Mouse (Mus musculus) limb, embryonic 11.5 days (tissue): ENCODE data around the gene Plekha6. TPM values are rescaled to one million over a fixed set of nuclear protein-coding genes. Genes with fewer than 3 reads are reported as not detected.

Experiments used
- ATAC-seq: fragments of 200-750 bp; cut with Nextera tagmentation; 2 replicates; pipeline ENCODE4 v1.8.0; 2017; ENCODE audit warnings: low read depth; ENCODE audit not compliant: insufficient number of reproducible peaks, low FRiP score, low TSS enrichment
- DNase-seq: peaks from one replicate; pipeline ENCODE4 v3.0.0-alpha.2; 2015; ENCODE audit warnings: low spot score
- H3K27ac ChIP-seq: fragments of 300-500 bp; sonication (generic); replicated peaks from 2 replicates; pipeline ENCODE4 v1.5.1; 2014; ENCODE audit warnings: low read depth, mild to moderate bottlenecking, low read length
- H3K27me3 ChIP-seq: fragments of 300-500 bp; sonication (generic); 2 replicates; pipeline ENCODE4 v1.6.1; 2014; ENCODE audit warnings: mild to moderate bottlenecking, low read length, mixed read lengths; ENCODE audit not compliant: control insufficient read depth, insufficient read depth
- H3K36me3 ChIP-seq: fragments of 300-500 bp; sonication (generic); 2 replicates; pipeline ENCODE4 v1.6.1; 2014; ENCODE audit warnings: mild to moderate bottlenecking, low read length, moderate library complexity, mixed read lengths; ENCODE audit not compliant: control insufficient read depth, insufficient read depth
- H3K4me1 ChIP-seq: fragments of 300-500 bp; sonication (generic); 2 replicates; pipeline ENCODE4 v1.6.1; 2014; ENCODE audit warnings: low read length, mixed read lengths; ENCODE audit not compliant: control insufficient read depth, insufficient read depth
- H3K4me2 ChIP-seq: fragments of 300-500 bp; sonication (generic); 2 replicates; pipeline ENCODE4 v1.6.1; 2014; ENCODE audit warnings: low read depth, mild to moderate bottlenecking, moderate library complexity; ENCODE audit not compliant: severe bottlenecking
- H3K4me3 ChIP-seq: fragments of 300-500 bp; sonication (generic); 2 replicates; pipeline ENCODE4 v1.5.1; 2014; ENCODE audit warnings: low read depth, low read length
- H3K9ac ChIP-seq: fragments of 300-500 bp; sonication (generic); 2 replicates; pipeline ENCODE4 v1.6.1; 2014; ENCODE audit warnings: mild to moderate bottlenecking, low read length
- H3K9me3 ChIP-seq: fragments of 300-500 bp; sonication (generic); 2 replicates; pipeline ENCODE4 v1.6.1; 2016; ENCODE audit warnings: low read length; ENCODE audit not compliant: control insufficient read depth
- WGBS: fragments of 180-500 bp; shearing (Covaris S2); extraction: QIAGEN DNeasy Blood & Tissue Kit; methylation state at CpG from one replicate; pipeline ENCODE4 v1.1.7; 2014; 5-methylcytosine and 5-hydroxymethylcytosine counted together
- polyA plus RNA-seq: library from polyadenylated mRNA; unstranded; fragments of >200 nt; fragmentation: Nextera tagmentation; extraction: Ambion mirVana; gene quantifications from 2 replicates; pipeline ENCODE4 v1.2.1, GENCODE M21; 2014

Plekha6 gene
- polyA plus RNA-seq, 1 experiment from 2014 or later = 0.75 TPM

DNA sequence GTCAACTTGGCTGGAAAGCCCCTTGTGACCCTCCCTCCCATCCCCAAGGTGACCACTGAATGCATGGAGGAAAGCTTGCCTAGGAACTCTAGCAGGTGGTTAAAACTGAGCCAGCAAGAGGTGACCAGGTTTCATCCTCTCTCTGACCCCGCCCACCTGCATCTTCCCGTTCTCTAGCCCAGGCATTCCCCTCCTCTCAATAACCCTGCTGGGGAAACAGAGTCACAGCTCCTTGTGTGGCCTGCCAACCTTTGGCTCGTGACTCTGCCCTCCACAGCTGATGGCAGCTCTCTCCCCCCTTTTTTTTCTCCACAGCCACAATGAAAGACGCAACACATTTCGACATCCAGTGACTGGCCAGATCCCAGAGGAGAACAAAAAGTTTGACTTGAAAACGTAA, 94.7 kb downstream of the Plekha6 start:
- DNase-seq (no peak), ATAC-seq (no peak)
- Histone ChIP-seq H3K27me3 (no peaks in the 10 kb centered on the region), H3K4me1 (0 out of 2 replicates have a peak, but pooled peaks cover 3% of the 10 kb centered on the region), H3K9me3 (no peaks in the 10 kb centered on the region), H3K4me2 (no peak overlapping the region), H3K36me3 (no peaks in the 10 kb centered on the region), H3K9ac (no peak overlapping the region), H3K4me3 (no peak overlapping the region), H3K27ac (no peak overlapping the region)
- 78% methylated on average over 6 of the region's 6 CpGs for WGBS

- Histone ChIP-seq H3K4me2 (no peak overlapping the region), H3K9ac (no peak overlapping the region), H3K27ac (no peak overlapping the region), H3K27me3 (no peaks in the 10 kb centered on the region), H3K36me3 (no peaks in the 10 kb centered on the region), H3K9me3 (no peaks in the 10 kb centered on the region), H3K4me1 (no peaks in the 10 kb centered on the region), H3K4me3 (no peak overlapping the region)
- 93% methylated on average over 6 of the region's 6 CpGs for WGBS
- no peak for ATAC-seq
- DNase-seq = no peak
These were observed 98.6 kb downstream of the Plekha6 start for GRCm38 (mm10) chr1:133262628-133263027.

GRCm38 (mm10) chr1:133263134-133263533, 99.1 kb downstream of the Plekha6 start:
- H3K27ac ChIP-seq = no peak overlapping the region
- H3K4me3 ChIP-seq = no peak overlapping the region
- WGBS = 88% methylated on average over 7 of the region's 7 CpGs
- H3K36me3 ChIP-seq = no peaks in the 10 kb centered on the region
- no peaks in the 10 kb centered on the region for H3K9me3 ChIP-seq
- no peaks in the 10 kb centered on the region for H3K4me1 ChIP-seq
- H3K9ac ChIP-seq = no peak overlapping the region
- no peak overlapping the region for H3K4me2 ChIP-seq
- DNase-seq = no peak
- no peak for ATAC-seq
- H3K27me3 ChIP-seq = no peaks in the 10 kb centered on the region

- H3K27ac ChIP-seq = no peak overlapping the region
- no peak overlapping the region for H3K4me2 ChIP-seq
- no peaks in the 10 kb centered on the region for H3K36me3 ChIP-seq
These were observed 100.4 kb downstream of the Plekha6 start for GRCm38 (mm10) chr1:133264367-133264766.

DNA sequence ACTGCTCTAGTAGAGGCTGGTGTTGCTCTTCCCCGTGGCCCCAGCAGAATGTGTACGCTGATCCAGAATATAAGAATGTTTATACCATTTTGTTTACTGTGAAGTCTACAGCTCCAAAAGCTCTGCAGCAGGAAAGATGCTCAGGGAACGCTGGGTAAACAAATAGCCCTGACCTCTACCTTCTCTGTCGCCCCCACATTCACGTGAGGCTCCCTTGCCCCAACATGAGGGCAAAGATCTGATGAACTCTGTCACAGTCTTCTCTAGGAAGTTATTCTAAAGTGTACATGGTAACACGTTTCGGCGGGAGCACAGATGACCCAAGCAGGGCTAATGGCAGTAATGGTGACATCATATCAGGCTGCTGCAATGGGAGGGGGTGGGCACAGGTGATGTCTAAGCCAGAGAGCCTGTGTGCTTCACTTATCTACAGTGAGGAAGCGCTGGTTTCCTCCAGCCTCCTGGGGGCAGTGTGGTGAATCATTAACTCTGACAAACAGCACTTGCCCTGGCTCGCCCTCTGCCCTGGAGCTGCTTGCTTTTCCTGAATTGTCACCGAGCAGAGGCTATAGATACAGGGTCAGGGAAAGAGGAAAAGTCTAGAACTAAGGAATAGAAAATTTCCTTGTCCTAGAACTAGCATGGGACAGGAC, 101.2 kb downstream of the Plekha6 start:
- 67% methylated on average over 11 of the region's 11 CpGs for WGBS
- Histone ChIP-seq H3K27ac (no peak overlapping the region), H3K4me1 (no peaks in the 10 kb centered on the region), H3K9ac (no peak overlapping the region), H3K4me2 (no peak overlapping the region), H3K9me3 (no peaks in the 10 kb centered on the region), H3K4me3 (no peak overlapping the region), H3K27me3 (no peaks in the 10 kb centered on the region), H3K36me3 (no peaks in the 10 kb centered on the region)
- DNase-seq = no peak
- no peak for ATAC-seq

More at GRCm38 (mm10) chr1:133264367-133264766, 100.4 kb downstream of the Plekha6 start:
- no peaks in the 10 kb centered on the region for H3K27me3 ChIP-seq
- WGBS = 77% methylated on average over 12 of the region's 12 CpGs
- H3K4me1 ChIP-seq = no peaks in the 10 kb centered on the region
- H3K9ac ChIP-seq = no peak overlapping the region
- no peak for ATAC-seq
- no peak for DNase-seq
- H3K9me3 ChIP-seq = no peaks in the 10 kb centered on the region
- no peak overlapping the region for H3K4me3 ChIP-seq

GRCm38 (mm10) chr1:133267094-133267493, 103.1 kb downstream of the Plekha6 start:
- Histone ChIP-seq H3K4me1 (no peaks in the 10 kb centered on the region), H3K27ac (no peak overlapping the region), H3K9ac (no peak overlapping the region), H3K4me3 (no peak overlapping the region), H3K4me2 (no peak overlapping the region), H3K9me3 (no peaks in the 10 kb centered on the region), H3K36me3 (no peaks in the 10 kb centered on the region), H3K27me3 (no peaks in the 10 kb centered on the region)
- WGBS = 75% methylated on average over 3 of the region's 3 CpGs
- DNase-seq (no peak), ATAC-seq (no peak)

DNA sequence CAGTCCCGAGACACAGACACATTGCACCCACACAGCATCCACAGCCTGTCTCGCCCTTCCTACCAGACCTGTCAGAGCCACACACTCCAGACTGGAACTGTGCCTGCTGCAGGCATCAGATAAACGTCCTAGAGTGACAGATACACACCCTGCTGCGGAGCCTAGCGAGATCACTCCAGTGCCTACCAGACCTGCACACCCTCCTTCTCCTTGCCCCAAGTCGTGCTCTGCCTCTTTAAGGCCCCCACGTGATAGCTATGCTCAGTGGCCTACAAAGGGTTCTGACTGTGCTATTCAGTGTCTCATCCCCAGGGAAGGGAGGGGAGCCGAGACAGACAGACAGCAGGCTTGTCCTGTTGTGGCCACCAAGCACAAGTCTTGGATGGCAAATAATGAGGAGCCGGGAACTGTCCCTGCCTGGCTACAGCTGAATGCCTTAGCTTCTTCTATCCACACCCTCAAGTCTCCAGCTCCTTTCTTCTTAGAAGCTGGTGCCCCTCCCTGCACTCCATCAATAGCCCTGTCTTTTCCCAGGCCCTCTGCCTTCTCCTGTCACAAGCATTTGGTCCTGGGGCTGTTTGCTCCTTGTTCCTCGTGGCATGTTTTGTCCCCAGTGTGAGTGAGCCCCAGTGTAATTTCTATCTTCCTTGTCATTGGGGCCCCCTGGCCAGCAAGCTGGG, 103.9 kb downstream of the Plekha6 start:
- H3K9ac ChIP-seq = no peak overlapping the region; the same call in 1 of the 2 replicates
- no peaks in the 10 kb centered on the region for H3K27me3 ChIP-seq
- DNase-seq (no peak), ATAC-seq (no peak)
- no peaks in the 10 kb centered on the region for H3K4me1 ChIP-seq
- H3K4me3 ChIP-seq = no peak overlapping the region
- H3K9me3 ChIP-seq = no peaks in the 10 kb centered on the region
- no peaks in the 10 kb centered on the region for H3K36me3 ChIP-seq
- H3K4me2 ChIP-seq = no peak overlapping the region
- WGBS = 30% methylated on average over 10 of the region's 10 CpGs
- H3K27ac ChIP-seq = no peak overlapping the region

GRCm38 (mm10) chr1:133268503-133268902, 104.5 kb downstream of the Plekha6 start:
- H3K4me1 ChIP-seq = no peaks in the 10 kb centered on the region
- no peak overlapping the region for H3K9ac ChIP-seq
- H3K4me3 ChIP-seq = no peak overlapping the region
- H3K4me2 ChIP-seq = no peak overlapping the region
- DNase-seq (no peak), ATAC-seq (no peak)
- H3K27ac ChIP-seq = no peak overlapping the region
- H3K9me3 ChIP-seq = no peaks in the 10 kb centered on the region
- no peaks in the 10 kb centered on the region for H3K36me3 ChIP-seq
- H3K27me3 ChIP-seq = no peaks in the 10 kb centered on the region
- WGBS = 70% methylated on average over 3 of the region's 3 CpGs
